Mouse (Mus musculus) forebrain, postnatal 0 days (tissue): ENCODE measurements around the gene Ak8. TPM values are rescaled to one million over a fixed set of nuclear protein-coding genes. Genes with fewer than 3 reads are reported as not detected.

Experiments
- ATAC-seq: fragments of 200-750 bp; cut with Nextera tagmentation; 2 replicates; pipeline ENCODE4 v1.8.0; 2017; ENCODE audit warnings: mild to moderate bottlenecking, moderate library complexity
- DNase-seq: peaks from one replicate; pipeline ENCODE4 v3.0.0-alpha.2; 2015
- H3K27ac ChIP-seq: fragments of 300-500 bp; sonication (generic); 2 replicates; pipeline ENCODE4 v1.5.1; 2014; ENCODE audit warnings: low read depth, mild to moderate bottlenecking, antibody characterized with exemption, low read length, moderate library complexity, mixed read lengths
- H3K27me3 ChIP-seq: fragments of 300-500 bp; sonication (generic); 2 replicates; pipeline ENCODE4 v1.6.1; 2014; ENCODE audit warnings: mild to moderate bottlenecking, low read length, mixed read lengths; ENCODE audit not compliant: insufficient read depth
- H3K36me3 ChIP-seq: fragments of 300-500 bp; sonication (generic); 2 replicates; pipeline ENCODE4 v1.6.1; 2014; ENCODE audit warnings: mild to moderate bottlenecking, moderate library complexity; ENCODE audit not compliant: insufficient read depth
- H3K4me1 ChIP-seq: fragments of 300-500 bp; sonication (generic); 2 replicates; pipeline ENCODE4 v1.6.1; 2014; ENCODE audit warnings: antibody characterized with exemption; ENCODE audit not compliant: insufficient read depth
- H3K4me2 ChIP-seq: fragments of 300-500 bp; sonication (generic); 2 replicates; pipeline ENCODE4 v1.6.1; 2014; ENCODE audit warnings: low read depth, mild to moderate bottlenecking, moderate library complexity
- H3K4me3 ChIP-seq: fragments of 300-500 bp; sonication (generic); 2 replicates; pipeline ENCODE4 v1.5.1; 2014; ENCODE audit warnings: low read depth, low read length, mixed read lengths
- H3K9ac ChIP-seq: fragments of 300-500 bp; sonication (generic); 2 replicates; pipeline ENCODE4 v1.6.1; 2014; ENCODE audit warnings: mild to moderate bottlenecking
- H3K9me3 ChIP-seq: fragments of 300-500 bp; sonication (generic); 2 replicates; pipeline ENCODE4 v1.6.1; 2016; ENCODE audit warnings: low read length
- CTCF ChIP-seq: sonication (generic); IDR thresholded peaks from 2 replicates; pipeline ENCODE4 v1.5.1; 2016; ENCODE audit warnings: antibody characterized with exemption, control low read depth, low read depth
- WGBS: fragments of 180-500 bp; shearing (Covaris S2); extraction: QIAGEN DNeasy Blood & Tissue Kit; methylation state at CpG from one replicate; pipeline ENCODE4 v1.1.7; 2014; 5-methylcytosine and 5-hydroxymethylcytosine counted together
- polyA plus RNA-seq: library from polyadenylated mRNA; unstranded; fragments of >200 nt; fragmentation: Nextera tagmentation; extraction: Ambion mirVana; gene quantifications from 2 replicates; pipeline ENCODE4 v1.2.1, GENCODE M21; 2015
- total RNA-seq: library from RNA; depleted of rRNA; stranded (reverse); fragments of >200 nt; gene quantifications from 2 replicates; pipeline ENCODE4 v1.2.3, GENCODE M21; 2014

Ak8 gene
- total and polyA plus RNA-seq, 2 experiments from 2014 or later = 1.7 to 5.2 TPM

GRCm38 (mm10) chr2:28751658-28752057, 51.7 kb downstream of the Ak8 start:
- WGBS = 12% methylated on average over 17 of the region's 17 CpGs
- Histone ChIP-seq H3K4me2 (peak overlapping the region; percentile 70), H3K36me3 (no peaks in the 10 kb centered on the region), H3K4me3 (peak overlapping the region; percentile 35), H3K27ac (no peak overlapping the region), H3K27me3 (peaks cover 32% of the 10 kb centered on the region; the same call in 1 of the 2 replicates), H3K9ac (peak overlapping the region; percentile 43), H3K4me1 (0 out of 2 replicates have a peak, but pooled peaks cover 2% of the 10 kb centered on the region), H3K9me3 (no peaks in the 10 kb centered on the region)
- DNase-seq (peak; percentile 43), ATAC-seq (peak; percentile 56; the same call in 1 of the 2 replicates)
- no peak for TF ChIP-seq CTCF

DNA sequence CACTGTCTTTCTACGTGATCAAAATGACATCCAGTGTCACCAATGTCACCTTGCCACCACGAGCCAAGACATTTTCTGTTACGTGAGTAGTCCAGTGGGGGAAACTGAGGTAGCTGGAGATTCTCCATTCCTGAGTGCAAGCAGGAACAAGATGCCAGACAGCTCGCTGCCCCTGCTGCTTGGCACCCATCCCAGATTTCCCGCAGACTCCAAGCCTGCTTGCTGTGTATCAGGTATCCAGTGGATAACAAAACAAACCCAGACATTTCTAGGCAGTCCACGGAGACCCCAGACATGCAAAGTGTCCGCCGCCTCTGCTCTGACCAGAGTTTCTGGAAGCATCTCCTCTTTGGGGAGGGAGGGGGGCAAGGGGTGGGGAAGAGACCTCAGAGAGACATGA, 52.4 kb downstream of the Ak8 start:
- no peak for TF ChIP-seq CTCF
- Histone ChIP-seq H3K9me3 (no peaks in the 10 kb centered on the region), H3K27me3 (peaks cover 39% of the 10 kb centered on the region; the same call in 1 of the 2 replicates), H3K4me2 (no peak overlapping the region), H3K4me3 (no peak overlapping the region), H3K36me3 (no peaks in the 10 kb centered on the region), H3K27ac (no peak overlapping the region), H3K4me1 (0 out of 2 replicates have a peak, but pooled peaks cover 2% of the 10 kb centered on the region), H3K9ac (no peak overlapping the region)
- 34% methylated on average over 8 of the region's 8 CpGs for whole genome bisulfite sequencing
- peak; percentile 18 for DNase-seq
- ATAC-seq = no peak

DNA sequence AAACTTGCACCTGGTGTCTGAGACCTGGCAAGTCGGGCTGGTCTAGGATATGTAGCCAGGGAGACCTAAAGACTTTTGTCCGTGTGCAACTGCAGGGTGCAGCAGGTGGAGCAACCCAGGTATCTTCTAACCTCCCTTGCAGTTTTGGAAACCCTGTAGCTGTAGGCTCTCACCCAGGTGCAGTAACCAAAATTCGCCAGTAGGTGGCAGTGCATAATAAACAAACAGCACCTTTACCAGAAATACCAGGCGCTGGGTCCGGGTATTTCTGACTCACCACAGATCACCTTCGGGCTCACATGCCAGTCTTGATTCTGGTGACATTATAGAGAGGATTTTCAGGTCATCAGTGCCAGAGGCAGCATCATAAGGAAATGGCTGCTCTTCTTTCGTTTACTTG, 55.5 kb downstream of the Ak8 start:
- Histone ChIP-seq H3K36me3 (no peaks in the 10 kb centered on the region), H3K9ac (no peak overlapping the region), H3K27me3 (peaks cover 31% of the 10 kb centered on the region; the same call in 1 of the 2 replicates), H3K4me1 (0 out of 2 replicates have a peak, but pooled peaks cover 2% of the 10 kb centered on the region), H3K4me3 (no peak overlapping the region), H3K4me2 (no peak overlapping the region), H3K9me3 (no peaks in the 10 kb centered on the region), H3K27ac (no peak overlapping the region)
- ATAC-seq (peak; percentile 32; the same call in 1 of the 2 replicates), DNase-seq (peak; percentile 91)
- WGBS = 3% methylated on average over 7 of the region's 7 CpGs
- peak; percentile 92 for TF ChIP-seq CTCF

- no peak overlapping the region for H3K9ac ChIP-seq
Observed at GRCm38 (mm10) chr2:28756201-28756600, 56.2 kb downstream of the Ak8 start.

GRCm38 (mm10) chr2:28759441-28759840, 59.5 kb downstream of the Ak8 start:
- no peak overlapping the region for H3K4me2 ChIP-seq
- no peak for TF ChIP-seq CTCF
- 21% methylated on average over 4 of the region's 4 CpGs for WGBS
- H3K9me3 ChIP-seq = no peaks in the 10 kb centered on the region
- ATAC-seq (no peak), DNase-seq (no peak)
- H3K27me3 ChIP-seq = peaks cover 19% of the 10 kb centered on the region; the same call in 1 of the 2 replicates
- no peak overlapping the region for H3K9ac ChIP-seq
- no peak overlapping the region for H3K4me3 ChIP-seq
- no peak overlapping the region for H3K27ac ChIP-seq
- H3K36me3 ChIP-seq = no peaks in the 10 kb centered on the region
- no peaks in the 10 kb centered on the region for H3K4me1 ChIP-seq

More at GRCm38 (mm10) chr2:28756201-28756600, 56.2 kb downstream of the Ak8 start:
- Histone ChIP-seq H3K4me3 (no peak overlapping the region), H3K9me3 (no peaks in the 10 kb centered on the region), H3K4me2 (no peak overlapping the region), H3K4me1 (0 out of 2 replicates have a peak, but pooled peaks cover 2% of the 10 kb centered on the region), H3K27ac (no peak overlapping the region), H3K27me3 (peaks cover 31% of the 10 kb centered on the region; the same call in 1 of the 2 replicates), H3K36me3 (no peaks in the 10 kb centered on the region)
- ATAC-seq (no peak), DNase-seq (peak; percentile 77)
- peak; percentile 77 for TF ChIP-seq CTCF
- WGBS = 39% methylated on average over 4 of the region's 4 CpGs

- ATAC-seq (no peak), DNase-seq (no peak)
- no peak overlapping the region for H3K27ac ChIP-seq
- 83% methylated on average over 4 of the region's 4 CpGs for WGBS
- no peak overlapping the region for H3K9ac ChIP-seq
- H3K4me3 ChIP-seq = no peak overlapping the region
- H3K9me3 ChIP-seq = no peaks in the 10 kb centered on the region
- TF ChIP-seq CTCF = no peak
- no peak overlapping the region for H3K4me2 ChIP-seq
- 0 out of 2 replicates have a peak, but pooled peaks cover 14% of the 10 kb centered on the region for H3K27me3 ChIP-seq
- no peaks in the 10 kb centered on the region for H3K4me1 ChIP-seq
- H3K36me3 ChIP-seq = no peaks in the 10 kb centered on the region
Observed at GRCm38 (mm10) chr2:28766590-28766989, 66.6 kb downstream of the Ak8 start.

- Histone ChIP-seq H3K9ac (no peak overlapping the region), H3K4me3 (no peak overlapping the region), H3K27me3 (0 out of 2 replicates have a peak, but pooled peaks cover 16% of the 10 kb centered on the region), H3K9me3 (no peaks in the 10 kb centered on the region), H3K36me3 (no peaks in the 10 kb centered on the region), H3K27ac (no peak overlapping the region), H3K4me2 (no peak overlapping the region), H3K4me1 (no peaks in the 10 kb centered on the region)
- DNase-seq = no peak
- ATAC-seq = no peak
- WGBS = 88% methylated on average over 2 of the region's 2 CpGs
- no peak for TF ChIP-seq CTCF
Observed at GRCm38 (mm10) chr2:28767041-28767440, 67.1 kb downstream of the Ak8 start.
